Mouse (Mus musculus) limb, embryonic 14.5 days (tissue): ENCODE measurements around the gene Nptx1. TPM values are rescaled to one million over a fixed set of nuclear protein-coding genes. Genes with fewer than 3 reads are reported as not detected.

Experiments used
- ATAC-seq: fragments of 200-750 bp; cut with Nextera tagmentation; 2 replicates; pipeline ENCODE4 v1.8.0; 2017; ENCODE audit warnings: low read depth, moderate number of reproducible peaks, moderate TSS enrichment; ENCODE audit not compliant: low FRiP score
- DNase-seq: peaks from one replicate; pipeline ENCODE4 v3.0.0-alpha.2; 2015; ENCODE audit warnings: low spot score
- H3K27ac ChIP-seq: fragments of 300-500 bp; sonication (generic); replicated peaks from 2 replicates; pipeline ENCODE4 v1.5.1; 2014; ENCODE audit warnings: low read depth, mild to moderate bottlenecking, low read length, moderate library complexity, mixed read lengths
- H3K27me3 ChIP-seq: fragments of 300-500 bp; sonication (generic); 2 replicates; pipeline ENCODE4 v1.6.1; 2014; ENCODE audit warnings: low read length, mixed read lengths; ENCODE audit not compliant: control insufficient read depth, insufficient read depth
- H3K36me3 ChIP-seq: fragments of 300-500 bp; sonication (generic); 2 replicates; pipeline ENCODE4 v1.6.1; 2014; ENCODE audit warnings: mild to moderate bottlenecking, low read length, moderate library complexity, mixed read lengths; ENCODE audit not compliant: control insufficient read depth, insufficient read depth
- H3K4me1 ChIP-seq: fragments of 300-500 bp; sonication (generic); 2 replicates; pipeline ENCODE4 v1.6.1; 2014; ENCODE audit warnings: antibody characterized with exemption, low read length, mixed read lengths; ENCODE audit not compliant: control insufficient read depth, insufficient read depth
- H3K4me2 ChIP-seq: fragments of 300-500 bp; sonication (generic); replicated peaks from 2 replicates; pipeline ENCODE4 v1.6.1; 2014; ENCODE audit warnings: low read depth, mild to moderate bottlenecking, low read length, moderate library complexity; ENCODE audit not compliant: severe bottlenecking
- H3K4me3 ChIP-seq: fragments of 300-500 bp; sonication (generic); replicated peaks from 2 replicates; pipeline ENCODE4 v1.5.1; 2014; ENCODE audit warnings: low read length
- H3K9ac ChIP-seq: fragments of 300-500 bp; sonication (generic); 2 replicates; pipeline ENCODE4 v1.6.1; 2014; ENCODE audit warnings: mild to moderate bottlenecking, low read depth, low read length, moderate library complexity; ENCODE audit not compliant: severe bottlenecking
- H3K9me3 ChIP-seq: fragments of 300-500 bp; sonication (generic); 2 replicates; pipeline ENCODE4 v1.6.1; 2016; ENCODE audit warnings: low read length; ENCODE audit not compliant: control insufficient read depth
- POLR2A ChIP-seq: fragments of 200-500 bp; IDR thresholded peaks from 2 replicates; pipeline ENCODE4 v1.8.0; 2012; ENCODE audit warnings: inconsistent platforms, mild to moderate bottlenecking, moderate library complexity, borderline replicate concordance; ENCODE audit not compliant: insufficient read depth, insufficient read length; ENCODE audit errors: extremely low read depth
- WGBS: fragments of 180-500 bp; shearing (Covaris S2); extraction: QIAGEN DNeasy Blood & Tissue Kit; methylation state at CpG from one replicate; pipeline ENCODE4 v1.1.7; 2014; 5-methylcytosine and 5-hydroxymethylcytosine counted together
- polyA plus RNA-seq, 2 experiments: library from polyadenylated mRNA; depleted of rRNA in 1 of 2; stranded (reverse) in 1 of 2; unstranded in 1 of 2; fragments of >200 nt; fragmentation: Nextera tagmentation in 1 of 2; extraction: Ambion mirVana in 1 of 2; gene quantifications; 2 replicates each; pipeline versions ENCODE4 v1.2.1 to v1.2.3; 2012 to 2014

The Nptx1 gene
- polyA plus RNA-seq, 2 experiments: 1.4 to 2.2 TPM

DNA sequence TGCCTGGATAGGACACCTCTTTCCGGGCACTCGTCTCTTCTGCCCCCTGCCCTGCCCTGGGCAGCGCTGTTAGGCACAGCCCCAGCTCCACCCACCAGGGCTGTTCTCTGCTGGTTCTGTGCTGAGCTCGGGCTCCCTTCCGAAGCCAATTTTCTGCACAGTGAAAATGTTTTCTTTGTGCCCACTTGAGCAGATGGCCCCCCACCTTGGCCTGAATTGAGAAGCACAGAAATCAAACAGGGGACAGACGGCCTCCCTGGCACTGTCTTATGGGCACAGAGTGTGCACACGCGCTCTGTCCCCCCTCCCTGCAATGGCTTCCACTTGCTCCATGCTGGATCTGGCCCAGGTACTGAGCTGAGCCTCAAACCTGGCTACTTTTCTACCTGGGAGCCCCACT, 15.1 kb downstream of the Nptx1 start:
- Histone ChIP-seq H3K4me1 (no peaks in the 10 kb centered on the region), H3K4me2 (no peak overlapping the region), H3K9me3 (no peaks in the 10 kb centered on the region), H3K36me3 (no peaks in the 10 kb centered on the region), H3K27me3 (no peaks in the 10 kb centered on the region), H3K27ac (no peak overlapping the region), H3K9ac (no peak overlapping the region), H3K4me3 (no peak overlapping the region)
- no peak for TF ChIP-seq POLR2A
- no peak for DNase-seq
- ATAC-seq: no peak
- WGBS: 71% methylated on average over 8 of the region's 8 CpGs

DNA sequence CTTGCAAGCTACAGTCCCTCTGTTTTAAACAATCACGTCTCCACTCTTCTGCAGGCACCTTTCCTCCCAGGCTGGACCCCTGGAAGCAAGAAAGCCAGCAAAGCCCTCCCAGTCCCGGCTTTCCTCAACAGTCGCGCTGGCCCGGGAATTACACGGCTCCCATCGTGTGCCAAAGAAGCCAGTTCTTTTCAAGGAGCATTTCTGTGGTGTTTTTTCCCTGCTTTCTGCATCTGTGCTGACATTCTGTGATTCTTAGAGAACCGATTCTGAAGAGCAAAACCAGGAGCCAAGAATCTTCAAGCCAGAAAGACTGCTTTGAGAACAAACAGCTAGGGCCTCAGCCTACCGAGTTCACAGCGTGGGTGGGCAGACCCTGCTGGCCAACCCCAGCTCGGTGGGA, 18.6 kb downstream of the Nptx1 start:
- Histone ChIP-seq H3K9me3 (no peaks in the 10 kb centered on the region), H3K4me3 (no peak overlapping the region), H3K9ac (no peak overlapping the region), H3K4me2 (no peak overlapping the region), H3K4me1 (no peaks in the 10 kb centered on the region), H3K36me3 (no peaks in the 10 kb centered on the region), H3K27ac (no peak overlapping the region), H3K27me3 (no peaks in the 10 kb centered on the region)
- DNase-seq: no peak
- 57% methylated on average over 11 of the region's 11 CpGs for WGBS
- TF ChIP-seq POLR2A: no peak
- ATAC-seq: no peak

DNA sequence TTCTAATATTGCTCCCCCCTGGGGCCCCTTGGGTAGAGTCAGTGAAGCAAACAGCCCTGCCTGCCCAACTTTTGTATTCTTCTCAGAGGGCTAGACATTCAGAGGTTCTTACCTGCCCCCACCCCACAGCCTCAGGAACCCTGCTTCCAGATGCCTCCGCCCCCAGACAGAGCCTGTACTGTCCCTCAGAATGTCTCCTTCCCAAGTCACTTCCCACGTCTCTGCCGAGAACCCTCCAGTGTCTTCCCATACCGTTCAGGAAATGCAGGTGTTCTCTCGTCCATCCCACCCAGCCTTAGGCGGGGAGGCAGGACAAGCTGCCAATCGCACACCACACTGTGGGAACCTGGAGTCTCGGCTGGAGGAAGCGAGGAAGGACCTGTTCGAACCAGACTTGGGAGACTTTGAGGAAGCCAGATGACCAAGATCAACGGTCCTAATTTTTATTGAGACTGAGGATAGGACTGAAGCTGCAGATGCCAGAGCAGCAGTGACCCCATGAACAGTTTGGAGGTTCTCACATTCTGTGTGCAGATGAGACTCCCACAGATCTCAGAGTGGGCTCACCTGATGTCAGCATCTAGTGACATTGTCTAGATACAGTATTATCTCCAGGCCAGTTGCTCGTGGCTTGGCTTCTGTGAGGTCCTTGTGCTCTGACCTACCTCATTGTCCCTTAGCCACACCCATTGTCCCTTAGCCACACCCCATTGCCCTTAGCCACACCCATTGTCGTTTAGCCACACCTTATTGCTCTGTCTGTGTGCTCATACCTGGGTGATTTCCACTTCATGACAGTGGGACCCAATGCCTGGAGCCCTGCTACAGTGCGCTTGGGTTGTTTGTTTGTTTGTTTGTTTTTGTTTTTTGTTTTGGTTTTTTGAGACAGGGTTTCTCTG, 21.2 kb downstream of the Nptx1 start:
- Histone ChIP-seq H3K27me3 (no peaks in the 10 kb centered on the region), H3K27ac (no peak overlapping the region), H3K9me3 (no peaks in the 10 kb centered on the region), H3K4me3 (no peak overlapping the region), H3K36me3 (no peaks in the 10 kb centered on the region), H3K4me1 (no peaks in the 10 kb centered on the region), H3K4me2 (no peak overlapping the region), H3K9ac (no peak overlapping the region)
- no peak for DNase-seq
- no peak for ATAC-seq
- no peak for TF ChIP-seq POLR2A
- 79% methylated on average over 14 of the region's 14 CpGs for WGBS

DNA sequence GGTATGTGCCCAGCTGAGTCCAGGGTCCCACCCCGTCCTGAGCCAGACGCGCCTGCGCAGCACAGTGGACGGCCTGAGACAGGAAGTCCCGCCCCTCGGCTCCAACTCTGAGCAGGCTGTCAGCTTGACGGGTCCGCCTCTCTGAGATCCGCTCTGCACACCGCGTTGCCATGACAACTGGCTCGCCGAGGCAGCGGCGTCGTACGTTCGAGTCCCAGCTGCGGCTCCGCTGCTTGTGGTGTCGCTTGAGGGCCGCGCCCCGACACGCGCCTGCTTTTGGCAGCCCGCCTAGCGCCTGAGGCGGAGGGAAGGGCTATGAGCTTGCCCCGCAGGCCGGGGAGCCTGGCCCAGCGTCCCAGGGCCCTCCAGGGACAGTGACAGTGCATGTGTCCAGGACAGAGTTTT, 23.0 kb downstream of the Nptx1 start:
- Histone ChIP-seq H3K4me1 (no peaks in the 10 kb centered on the region), H3K4me3 (peak overlapping the region; percentile 48), H3K36me3 (no peaks in the 10 kb centered on the region), H3K9ac (peak overlapping the region; percentile 52), H3K9me3 (no peaks in the 10 kb centered on the region), H3K27me3 (no peaks in the 10 kb centered on the region), H3K27ac (no peak overlapping the region), H3K4me2 (peak overlapping the region; percentile 75)
- TF ChIP-seq POLR2A: no peak
- 2% methylated on average over 33 of the region's 33 CpGs for WGBS
- ATAC-seq (peak; percentile 97), DNase-seq (peak; percentile 95)

DNA sequence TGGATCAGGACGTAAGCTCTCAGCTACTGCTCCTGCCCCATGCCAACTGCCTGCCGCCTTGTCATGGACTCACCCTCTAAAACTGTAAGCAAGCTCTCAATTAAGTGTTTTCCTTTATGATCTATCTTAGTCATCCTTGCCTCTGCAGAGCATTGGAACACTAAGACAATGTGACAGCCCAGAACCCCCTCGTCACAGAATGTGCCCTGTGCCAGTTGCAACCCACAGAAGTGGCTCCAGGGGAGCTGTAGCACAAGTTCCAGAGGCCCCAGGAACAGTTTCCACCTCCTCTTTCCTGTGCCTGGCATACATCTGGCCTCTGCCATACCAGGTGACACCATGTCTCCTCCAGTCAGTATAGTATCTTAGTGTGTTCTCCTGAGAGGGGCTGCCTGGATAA, 24.2 kb downstream of the Nptx1 start:
- Histone ChIP-seq H3K27me3 (no peaks in the 10 kb centered on the region), H3K4me2 (no peak overlapping the region), H3K9ac (no peak overlapping the region), H3K27ac (no peak overlapping the region), H3K9me3 (no peaks in the 10 kb centered on the region), H3K4me3 (no peak overlapping the region), H3K36me3 (no peaks in the 10 kb centered on the region), H3K4me1 (no peaks in the 10 kb centered on the region)
- TF ChIP-seq POLR2A: no peak
- WGBS: 90% methylated on average over 3 of the region's 3 CpGs
- no peak for DNase-seq
- no peak for ATAC-seq

DNA sequence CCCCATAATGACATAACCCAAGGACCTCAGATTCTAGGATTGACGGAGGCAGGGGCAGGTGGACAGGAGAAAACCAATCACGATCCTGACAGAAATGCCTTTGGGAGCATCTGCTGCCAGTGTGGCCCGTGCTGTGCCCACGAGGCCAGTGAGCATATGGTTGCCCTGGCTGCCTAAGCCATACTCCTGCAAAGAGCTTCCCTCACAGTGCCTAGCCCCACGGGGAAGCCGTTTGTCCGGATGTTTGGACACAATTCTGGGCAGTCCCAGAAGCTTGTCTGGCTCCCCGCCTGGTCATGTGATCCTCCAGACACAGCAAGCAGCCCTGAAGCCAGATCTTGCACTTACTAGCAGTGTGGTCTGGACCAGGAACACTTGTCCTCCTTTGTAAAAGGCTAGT, 24.8 kb downstream of the Nptx1 start:
- ATAC-seq (no peak), DNase-seq (no peak)
- H3K9me3 ChIP-seq: no peaks in the 10 kb centered on the region
- TF ChIP-seq POLR2A: no peak
- 76% methylated on average over 8 of the region's 8 CpGs for WGBS
- H3K4me1 ChIP-seq: no peaks in the 10 kb centered on the region
- no peaks in the 10 kb centered on the region for H3K27me3 ChIP-seq
- H3K27ac ChIP-seq: no peak overlapping the region
- H3K4me2 ChIP-seq: no peak overlapping the region
- no peak overlapping the region for H3K4me3 ChIP-seq
- no peaks in the 10 kb centered on the region for H3K36me3 ChIP-seq
- no peak overlapping the region for H3K9ac ChIP-seq
